Mouse (Mus musculus): ENCODE measurements around the gene Tmem189. TPM values are rescaled to one million over a fixed set of nuclear protein-coding genes. Genes with fewer than 3 reads are reported as not detected.

Gene Tmem189
- total RNA-seq, 2 experiments from 2014 or later, result 13.0 to 14.9 TPM

- peak; percentile 93 for DNase-seq
- intact Hi-C loops (cut with DNase I), result loop anchor here (2.0 kb wide), 1 partner anchor 59 kb away; no protein-coding TSS in a partner anchor
- Histone ChIP-seq H3K4me3 (peak overlapping the region; percentile 0; the same call in 1 of the 2 replicates), H3K27ac (peak overlapping the region; percentile 98)
- TF ChIP-seq CTCF (IDR thresholded peaks at IDR 0.05), result no peak
Observed at GRCm38 (mm10) chr2:167696143-167696542, 6.5 kb upstream of the Tmem189 start.

DNA sequence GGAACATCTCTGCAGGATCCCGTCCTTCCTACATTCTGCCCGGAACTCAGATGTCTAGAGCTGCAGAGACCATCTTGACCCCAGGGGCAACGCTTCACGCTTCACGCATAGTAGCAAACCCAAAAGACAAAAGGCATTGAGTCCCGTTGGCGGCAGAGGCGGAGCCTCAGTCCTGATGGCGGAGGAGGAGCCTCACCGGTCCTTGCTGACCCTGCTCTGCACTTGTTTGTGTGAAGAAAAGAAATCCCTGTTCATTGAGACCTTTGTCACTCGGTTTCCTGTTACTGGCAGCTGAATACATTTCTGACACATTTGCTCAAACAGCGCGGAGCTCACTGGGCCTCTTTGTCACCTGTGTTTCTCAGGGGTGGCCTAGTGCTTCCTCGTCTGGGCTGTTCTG, 5.9 kb upstream of the Tmem189 start:
- H3K27ac ChIP-seq, result peak overlapping the region; percentile 98
- no peak overlapping the region for H3K4me3 ChIP-seq
- intact Hi-C loops (cut with DNase I), result loop anchor here (2.0 kb wide), 1 partner anchor 129 kb away; no protein-coding TSS in a partner anchor
- TF ChIP-seq CTCF (IDR thresholded peaks at IDR 0.05), result no peak
- no peak for DNase-seq

- intact Hi-C loops (cut with DNase I), result loop anchor here (2.0 kb wide), 1 partner anchor 130 kb away; no protein-coding TSS in a partner anchor
- peak overlapping the region; percentile 98 for H3K27ac ChIP-seq
Observed at GRCm38 (mm10) chr2:167694963-167695362, 5.3 kb upstream of the Tmem189 start.

GRCm38 (mm10) chr2:167694244-167694643, 4.6 kb upstream of the Tmem189 start:
- no peak for TF ChIP-seq CTCF (IDR thresholded peaks at IDR 0.05)
- intact Hi-C loops (cut with DNase I), result loop anchor here (2.0 kb wide), 1 partner anchor 131 kb away; no protein-coding TSS in a partner anchor
- H3K27ac ChIP-seq, result peak overlapping the region; percentile 98
- no peak for DNase-seq
- no peak overlapping the region for H3K4me3 ChIP-seq

More at GRCm38 (mm10) chr2:167694963-167695362, 5.3 kb upstream of the Tmem189 start:
- TF ChIP-seq CTCF (IDR thresholded peaks at IDR 0.05), result no peak
- H3K4me3 ChIP-seq, result no peak overlapping the region
- DNase-seq, result no peak

- H3K27ac ChIP-seq, result peak overlapping the region; percentile 98
- DNase-seq, result no peak
- no peak overlapping the region; the same call in 1 of the 2 replicates for H3K4me3 ChIP-seq
- intact Hi-C loops (cut with DNase I), result loop anchor here (2.0 kb wide), 1 partner anchor 67 kb away; no protein-coding TSS in a partner anchor
- TF ChIP-seq CTCF (IDR thresholded peaks at IDR 0.05), result no peak
Observed at GRCm38 (mm10) chr2:167693540-167693939, 3.9 kb upstream of the Tmem189 start.

GRCm38 (mm10) chr2:167692831-167693230, 3.2 kb upstream of the Tmem189 start:
- DNase-seq, result no peak
- intact Hi-C loops (cut with DNase I), result loop anchor here (2.0 kb wide), 1 partner anchor 68 kb away; no protein-coding TSS in a partner anchor
- Histone ChIP-seq H3K4me3 (peak overlapping the region; percentile 93), H3K27ac (peak overlapping the region; percentile 98)
- TF ChIP-seq CTCF (IDR thresholded peaks at IDR 0.05), result no peak

DNA sequence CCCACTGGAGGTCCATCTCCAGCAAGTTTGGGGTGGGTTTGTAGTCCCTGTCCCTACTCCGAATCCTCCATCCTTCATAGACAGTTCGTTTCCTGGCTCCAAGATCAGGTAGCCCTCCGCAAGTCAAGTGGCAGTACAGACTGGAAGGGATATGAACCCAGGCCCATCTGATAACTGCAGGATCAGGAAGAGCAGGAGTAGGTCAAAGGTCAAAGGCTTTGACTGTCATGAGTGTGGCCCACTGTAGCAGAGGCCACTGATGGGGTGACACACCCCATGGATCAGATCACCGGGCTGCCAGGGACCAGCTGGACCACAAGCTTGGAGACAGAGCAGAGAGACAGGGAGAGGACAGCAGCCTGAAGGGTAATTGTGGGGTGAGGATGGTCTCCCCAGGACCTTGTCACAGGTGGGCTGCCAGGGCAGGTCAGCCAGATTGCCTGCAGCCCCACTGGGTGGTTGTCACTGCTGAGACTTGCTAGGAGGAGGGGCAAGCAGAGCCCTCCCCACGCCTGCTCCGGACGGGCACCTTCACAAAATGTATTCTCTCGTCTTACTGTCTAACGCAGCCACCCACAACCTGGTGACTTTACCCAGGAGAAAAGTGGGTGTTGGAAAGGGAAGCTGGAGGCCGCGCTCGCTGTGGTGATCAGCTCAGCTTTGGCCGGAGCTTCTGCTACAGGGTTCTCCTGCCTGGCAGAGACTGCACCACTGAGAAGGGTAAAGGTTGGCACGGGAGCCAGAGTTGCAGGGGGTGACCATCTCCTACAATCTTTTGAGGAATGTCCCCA, 2.4 kb upstream of the Tmem189 start:
- peak; percentile 57 for DNase-seq
- Histone ChIP-seq H3K4me3 (peak overlapping the region; percentile 93), H3K27ac (peak overlapping the region; percentile 98)
- intact Hi-C loops (cut with DNase I), result loop anchor here (1.0 to 2.0 kb wide), 2 partner anchors 69 to 157 kb away; no protein-coding TSS in a partner anchor
- TF ChIP-seq CTCF (IDR thresholded peaks at IDR 0.05), result no peak

- H3K27ac ChIP-seq, result peak overlapping the region; percentile 98
- H3K4me3 ChIP-seq, result peak overlapping the region; percentile 93
- peak; percentile 52 for DNase-seq
- no peak for TF ChIP-seq CTCF (IDR thresholded peaks at IDR 0.05)
- intact Hi-C loops (cut with DNase I), result loop anchor here (1.0 kb wide), 1 partner anchor 158 kb away; no protein-coding TSS in a partner anchor
Observed at GRCm38 (mm10) chr2:167691410-167691809, 1.8 kb upstream of the Tmem189 start.

- no peak for TF ChIP-seq CTCF (IDR thresholded peaks at IDR 0.05)
- H3K4me3 ChIP-seq, result peak overlapping the region; percentile 93
- intact Hi-C loops (cut with DNase I), result loop anchor here (1.0 kb wide), 1 partner anchor 158 kb away; no protein-coding TSS in a partner anchor
- peak overlapping the region; percentile 98 for H3K27ac ChIP-seq
- DNase-seq, result peak; percentile 81
Observed at GRCm38 (mm10) chr2:167690962-167691311, 1.3 kb upstream of the Tmem189 start.

GRCm38 (mm10) chr2:167690219-167690961, 768 bp upstream of the Tmem189 start:
- intact Hi-C loops (cut with DNase I), result no loop called here
- H3K4me3 ChIP-seq, result peak overlapping the region; percentile 93
- TF ChIP-seq CTCF (IDR thresholded peaks at IDR 0.05), result no peak
- DNase-seq, result peak; percentile 89
- peak overlapping the region; percentile 98 for H3K27ac ChIP-seq

- Histone ChIP-seq H3K4me3 (peak within 1 kb of the TSS; percentile 93), H3K27ac (peak within 1 kb of the TSS; percentile 98)
- TF ChIP-seq CTCF (IDR thresholded peaks at IDR 0.05), result peak; percentile 78
- DNase-seq, result peak; percentile 96
- intact Hi-C loops (cut with DNase I), result loop anchor here (10.0 kb wide), 1 partner anchor 326 kb away; the partner anchor contains the start of gene Ripor3
Observed at GRCm38 (mm10) chr2:167688498-167689451, 847 bp downstream of the Tmem189 start, which contains the start of gene Cebpb. Gene Cebpb (plus strand): TSS chr2:167688915.

Data from gastrocnemius, adult 2 months (tissue).